Mouse (Mus musculus): Measurements from ENCODE around the gene Marf1. TPM values are rescaled to one million over a fixed set of nuclear protein-coding genes. Genes with fewer than 3 reads are reported as not detected.

Marf1 gene
- total and polyA plus RNA-seq, 3 experiments = 19.9 to 28.1 (median 26.7) TPM

GRCm38 (mm10) chr16:14121563-14121962, 41.6 kb downstream of the Marf1 start:
- H3K27me3 ChIP-seq (replicated peaks) = no peaks in the 10 kb centered on the region
- no peaks in the 10 kb centered on the region for H3K79me2 ChIP-seq (replicated peaks; ENCODE audit: control insufficient read depth, extremely low read depth, insufficient read depth, poor library complexity, severe bottlenecking)
- DNase-seq (ENCODE audit: extremely low read depth) = no peak
- H3K9me3 ChIP-seq (replicated peaks; ENCODE audit: low read length) = no peaks in the 10 kb centered on the region
- peaks cover 6 to 17% of the 10 kb centered on the region in 2 experiments; a peak in 3 of 4 replicates for H3K4me1 ChIP-seq (ENCODE audit: control insufficient read depth in 1 of 2, insufficient read depth in 2 of 2)
- in situ Hi-C loops (cut with MboI; ENCODE audit: low pct_ligation_motif_present, low pct_unique_long_range_greater_than_20kb, low sequenced_read_pairs) (no loop called here), dilution Hi-C loops (cut with MboI; ENCODE audit: extremely low pct_ligation_motif_present, extremely low pct_unique_long_range_greater_than_20kb, low sequenced_read_pairs) (no loop called here)
- H3K9ac ChIP-seq (ENCODE audit: insufficient read depth, low read depth) = no peak overlapping the region
- H3K4me2 ChIP-seq (ENCODE audit: insufficient read depth, low read depth, poor library complexity, severe bottlenecking) = no peak overlapping the region
- no peak overlapping the region for H3K4me3 ChIP-seq (replicated peaks in 1 of 3; ENCODE audit: low read depth in 2 of 3, low read length in 2 of 3, poor library complexity in 1 of 3)
- H3K27ac ChIP-seq (ENCODE audit: insufficient read depth, low read depth) = no peak overlapping the region
- peaks cover 70 to 91% of the 10 kb centered on the region in 2 experiments for H3K36me3 ChIP-seq (replicated peaks in 1 of 2; ENCODE audit: control insufficient read depth in 1 of 2, insufficient read depth in 1 of 2, low read length in 1 of 2)
- TF ChIP-seq SMC3 (IDR thresholded peaks at IDR 0.05; ENCODE audit: low read depth, low read length) = no peak

GRCm38 (mm10) chr16:14120941-14121340, 42.2 kb downstream of the Marf1 start:
- Histone ChIP-seq H3K9ac (ENCODE audit: insufficient read depth, low read depth) (no peak overlapping the region), H3K4me1 (ENCODE audit: control insufficient read depth in 1 of 2, insufficient read depth in 2 of 2) (peaks cover 6 to 15% of the 10 kb centered on the region in 2 experiments; a peak in 3 of 4 replicates), H3K36me3 (replicated peaks in 1 of 2; ENCODE audit: control insufficient read depth in 1 of 2, insufficient read depth in 1 of 2, low read length in 1 of 2) (peaks cover 73 to 92% of the 10 kb centered on the region in 2 experiments), H3K27ac (ENCODE audit: insufficient read depth, low read depth) (no peak overlapping the region), H3K27me3 (replicated peaks) (no peaks in the 10 kb centered on the region), H3K9me3 (replicated peaks; ENCODE audit: low read length) (no peaks in the 10 kb centered on the region), H3K4me3 (replicated peaks in 1 of 3; ENCODE audit: low read depth in 2 of 3, low read length in 2 of 3, poor library complexity in 1 of 3) (no peak overlapping the region), H3K79me2 (replicated peaks; ENCODE audit: control insufficient read depth, extremely low read depth, insufficient read depth, poor library complexity, severe bottlenecking) (no peaks in the 10 kb centered on the region), H3K4me2 (ENCODE audit: insufficient read depth, low read depth, poor library complexity, severe bottlenecking) (no peak overlapping the region)
- in situ Hi-C loops (cut with MboI; ENCODE audit: low pct_ligation_motif_present, low pct_unique_long_range_greater_than_20kb, low sequenced_read_pairs) = no loop called here
- no peak for TF ChIP-seq JUN (IDR thresholded peaks at IDR 0.05; ENCODE audit: insufficient read depth, low read depth, low read length)
- no peak for TF ChIP-seq GABPA (IDR thresholded peaks at IDR 0.05; ENCODE audit: insufficient replicate concordance, low read depth, low read length)
- no peak for TF ChIP-seq HCFC1 (IDR thresholded peaks at IDR 0.05; ENCODE audit: low read depth, low read length)
- TF ChIP-seq USF1 (IDR thresholded peaks at IDR 0.05; ENCODE audit: low read depth, low read length) = no peak
- TF ChIP-seq MAX (IDR thresholded peaks at IDR 0.05; ENCODE audit: low read length) = no peak
- TF ChIP-seq POLR2AphosphoS2 (IDR thresholded peaks at IDR 0.05; ENCODE audit: low read depth, low read length) = no peak
- TF ChIP-seq CTCF (conservative IDR thresholded peaks at IDR 0.05 in 1 of 2, IDR thresholded peaks at IDR 0.05 in 1 of 2; ENCODE audit: low read depth in 2 of 2, low read length in 2 of 2) = no peak
- no peak for TF ChIP-seq MYC (IDR thresholded peaks at IDR 0.05; ENCODE audit: low read depth, low read length)
- TF ChIP-seq SIN3A (IDR thresholded peaks at IDR 0.05; ENCODE audit: low read length) = no peak
- TF ChIP-seq ZNF384 (IDR thresholded peaks at IDR 0.05; ENCODE audit: low read depth, low read length) = no peak
- no peak for TF ChIP-seq ZKSCAN1 (IDR thresholded peaks at IDR 0.05; ENCODE audit: borderline replicate concordance, low read depth, low read length)
- no peak for TF ChIP-seq IRF4 (IDR thresholded peaks at IDR 0.05; ENCODE audit: low read depth, low read length)
- no peak for TF ChIP-seq USF2 (conservative IDR thresholded peaks at IDR 0.05; ENCODE audit: low read depth, low read length)
- TF ChIP-seq ZC3H11A (IDR thresholded peaks at IDR 0.05; ENCODE audit: low read depth, low read length) = no peak
- DNase-seq (ENCODE audit: extremely low read depth) = no peak
- dilution Hi-C loops (cut with MboI; ENCODE audit: extremely low pct_ligation_motif_present, extremely low pct_unique_long_range_greater_than_20kb, low sequenced_read_pairs) = no loop called here
